Mouse (Mus musculus) liver, adult (tissue): ENCODE results near the gene Elovl7.

ENCODE experiments used
- GATA4 ChIP-seq: IDR thresholded peaks from 2 replicates; pipeline ENCODE4 v1.6.1; 2014; ENCODE audit warnings: mild to moderate bottlenecking, low read length; ENCODE audit not compliant: insufficient replicate concordance

Elovl7 gene

GRCm38 (mm10) chr13:108214081-108214484 lies at the start of gene Elovl7:
TSS of gene Elovl7 (plus strand) at chr13:108214404.
- TF ChIP-seq GATA4 = no peak

GRCm38 (mm10) chr13:108164621-108165020 lies 49.6 kb upstream of the Elovl7 start:
- TF ChIP-seq GATA4 = no peak

GRCm38 (mm10) chr13:108170002-108170401 lies 44.2 kb upstream of the Elovl7 start:
- no peak for TF ChIP-seq GATA4

- TF ChIP-seq GATA4 = no peak
Observed at GRCm38 (mm10) chr13:108170511-108170910, 43.7 kb upstream of the Elovl7 start.

- TF ChIP-seq GATA4 = no peak
Observed at GRCm38 (mm10) chr13:108179618-108180017, 34.6 kb upstream of the Elovl7 start.

- no peak for TF ChIP-seq GATA4
Observed at GRCm38 (mm10) chr13:108180821-108181220, 33.4 kb upstream of the Elovl7 start.

- no peak for TF ChIP-seq GATA4
Observed at GRCm38 (mm10) chr13:108184743-108185255, 29.4 kb upstream of the Elovl7 start.

GRCm38 (mm10) chr13:108185530-108185929 lies 28.7 kb upstream of the Elovl7 start:
- no peak for TF ChIP-seq GATA4

GRCm38 (mm10) chr13:108187994-108188393 lies 26.2 kb upstream of the Elovl7 start:
- no peak for TF ChIP-seq GATA4

- TF ChIP-seq GATA4 = no peak
Observed at GRCm38 (mm10) chr13:108191074-108191720, 23.0 kb upstream of the Elovl7 start.

GRCm38 (mm10) chr13:108195474-108195873 lies 18.7 kb upstream of the Elovl7 start:
- TF ChIP-seq GATA4 = no peak

GRCm38 (mm10) chr13:108204857-108205256 lies 9.3 kb upstream of the Elovl7 start:
- TF ChIP-seq GATA4 = no peak

- TF ChIP-seq GATA4 = no peak
Observed at GRCm38 (mm10) chr13:108207447-108207846, 6.8 kb upstream of the Elovl7 start.

GRCm38 (mm10) chr13:108208090-108208489 lies 6.1 kb upstream of the Elovl7 start:
- TF ChIP-seq GATA4 = no peak

- no peak for TF ChIP-seq GATA4
Observed at GRCm38 (mm10) chr13:108210960-108211359, 3.2 kb upstream of the Elovl7 start.

- TF ChIP-seq GATA4 = no peak
Observed at GRCm38 (mm10) chr13:108212397-108213018, 1.7 kb upstream of the Elovl7 start.
